Mouse (Mus musculus) small intestine, adult 2 months (tissue): ENCODE data around the gene Cd300c2.
"Not testable (repeated sequence)": the region's sequence is repeated elsewhere in the genome, so short reads cannot be mapped to it uniquely, and the experiment has no call there.

ENCODE experiments used
- CTCF ChIP-seq: fragments of 200-500 bp; IDR thresholded peaks from 2 replicates; pipeline ENCODE4 v1.5.1; 2012; ENCODE audit warnings: low read depth, mild to moderate bottlenecking, control low read depth, inconsistent platforms, low read length, moderate library complexity, mixed read lengths; ENCODE audit not compliant: insufficient replicate concordance, insufficient read length; ENCODE audit errors: extremely low read depth
- POLR2A ChIP-seq: fragments of 200-500 bp; IDR thresholded peaks from 2 replicates; pipeline ENCODE4 v1.6.1; 2012; ENCODE audit warnings: low read depth, mild to moderate bottlenecking, control low read depth, inconsistent platforms, low read length, moderate library complexity

- not testable (repeated sequence) for TF ChIP-seq POLR2A, CTCF
Observed at GRCm38 (mm10) chr11:115016093-115016492, 14.4 kb upstream of the Cd300c2 start, which contains the start of gene Cd300ld2.
